Mouse (Mus musculus): ENCODE measurements around the gene Krtap1-4.

The Krtap1-4 gene

GRCm38 (mm10) chr11:99550765-99551164, 32.7 kb downstream of the Krtap1-4 start, which contains the start of gene Krtap3-3:
Gene Krtap3-3, minus strand, starts transcription at chr11:99550865.
- DNase-seq (ENCODE audit: low read depth, low spot score), result no peak

GRCm38 (mm10) chr11:99547892-99548291, 35.6 kb downstream of the Krtap1-4 start:
- DNase-seq (ENCODE audit: low read depth, low spot score), result no peak

GRCm38 (mm10) chr11:99539721-99540120, 43.7 kb downstream of the Krtap1-4 start:
- DNase-seq (ENCODE audit: low read depth, low spot score), result peak; percentile 88

All from brain, adult 2 months (tissue).